Mouse (Mus musculus): ENCODE data around the gene Cxcl14. TPM values are rescaled to one million over a fixed set of nuclear protein-coding genes. Genes with fewer than 3 reads are reported as not detected.

The Cxcl14 gene
- polyA plus RNA-seq, 1 experiment: 31.8 TPM

DNA sequence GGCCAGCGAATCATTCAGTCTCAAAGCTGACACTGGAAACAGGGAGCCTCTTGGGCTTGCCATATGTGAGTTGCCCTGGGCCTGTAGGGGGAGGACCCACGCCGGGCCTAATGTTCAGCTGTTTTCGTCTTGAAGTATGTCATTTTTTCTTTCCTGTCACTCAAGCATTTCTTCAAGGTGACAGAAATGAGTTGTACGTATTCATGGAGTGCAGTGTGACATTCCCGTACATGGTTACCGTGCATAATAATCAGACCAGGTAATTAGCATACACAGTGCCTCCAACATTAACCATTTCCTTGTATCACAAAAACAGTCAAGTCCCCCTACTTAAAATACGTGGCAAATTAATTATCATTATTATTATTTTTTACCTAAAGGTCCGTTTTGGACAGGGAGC, 9.3 kb downstream of the Cxcl14 start:
- H3K4me1 ChIP-seq (ENCODE audit: control insufficient read depth, insufficient read depth, low read length): no peaks in the 10 kb centered on the region
- no peak for TF ChIP-seq CTCF (IDR thresholded peaks at IDR 0.05; ENCODE audit: control insufficient read depth, insufficient read depth, low read length)
- TF ChIP-seq POLR2A (IDR thresholded peaks at IDR 0.05; ENCODE audit: borderline replicate concordance, control insufficient read depth, low read depth, low read length): no peak
- H3K27ac ChIP-seq (ENCODE audit: control insufficient read depth, insufficient read depth, low read depth, low read length, poor library complexity): no peak overlapping the region
- WGBS: 77% methylated on average over 9 of the region's 9 CpGs
- no peak overlapping the region for H3K4me3 ChIP-seq (replicated peaks; ENCODE audit: control insufficient read depth, low read depth, low read length)

DNA sequence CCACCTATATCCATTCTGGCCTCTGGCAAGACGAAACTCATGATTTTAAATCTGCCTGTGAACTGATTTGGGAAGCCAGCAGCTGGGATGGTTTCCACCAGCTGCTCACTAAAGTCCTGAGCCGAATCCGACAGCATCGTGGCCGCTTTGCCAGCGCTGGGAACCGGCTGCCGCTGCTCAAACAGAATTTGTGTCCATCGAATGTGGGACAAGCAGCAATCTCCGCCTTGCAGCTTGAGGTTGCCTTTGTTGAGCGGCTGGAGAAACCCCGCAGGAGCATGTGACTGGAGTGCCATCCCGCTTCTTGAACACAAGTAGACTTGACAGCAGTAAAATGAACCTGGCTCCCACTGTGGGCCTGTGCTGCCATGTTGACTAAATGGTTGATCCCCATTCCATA, 13.0 kb downstream of the Cxcl14 start:
- no peak overlapping the region for H3K4me3 ChIP-seq (replicated peaks; ENCODE audit: control insufficient read depth, low read depth, low read length)
- WGBS: 87% methylated on average over 13 of the region's 13 CpGs
- H3K4me1 ChIP-seq (ENCODE audit: control insufficient read depth, insufficient read depth, low read length): no peaks in the 10 kb centered on the region
- TF ChIP-seq POLR2A (IDR thresholded peaks at IDR 0.05; ENCODE audit: borderline replicate concordance, control insufficient read depth, low read depth, low read length) (no peak), CTCF (IDR thresholded peaks at IDR 0.05; ENCODE audit: control insufficient read depth, insufficient read depth, low read length) (no peak)
- H3K27ac ChIP-seq (ENCODE audit: control insufficient read depth, insufficient read depth, low read depth, low read length, poor library complexity): no peak overlapping the region

DNA sequence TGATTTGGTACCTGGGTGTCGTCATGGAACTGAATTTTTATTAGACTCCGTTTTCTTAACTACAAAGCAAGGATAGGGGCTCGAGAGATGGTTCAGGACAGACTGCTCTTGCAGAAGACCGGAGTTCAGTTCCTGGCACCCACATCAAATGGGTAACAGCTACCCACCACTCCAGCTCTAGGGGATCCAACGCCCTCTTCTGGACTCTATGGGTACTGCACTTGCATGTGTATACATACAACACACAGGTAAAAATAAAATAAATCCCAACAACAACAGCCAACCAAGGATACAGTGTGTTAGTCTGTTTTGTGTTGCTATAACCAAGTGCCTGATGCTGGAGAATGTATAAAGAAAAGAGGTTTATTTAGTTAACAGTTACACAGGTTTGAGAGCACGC, 16.0 kb downstream of the Cxcl14 start:
- WGBS: 74% methylated on average over 6 of the region's 6 CpGs
- no peak overlapping the region for H3K4me3 ChIP-seq (replicated peaks; ENCODE audit: control insufficient read depth, low read depth, low read length)
- TF ChIP-seq POLR2A (IDR thresholded peaks at IDR 0.05; ENCODE audit: borderline replicate concordance, control insufficient read depth, low read depth, low read length) (no peak), CTCF (IDR thresholded peaks at IDR 0.05; ENCODE audit: control insufficient read depth, insufficient read depth, low read length) (no peak)

DNA sequence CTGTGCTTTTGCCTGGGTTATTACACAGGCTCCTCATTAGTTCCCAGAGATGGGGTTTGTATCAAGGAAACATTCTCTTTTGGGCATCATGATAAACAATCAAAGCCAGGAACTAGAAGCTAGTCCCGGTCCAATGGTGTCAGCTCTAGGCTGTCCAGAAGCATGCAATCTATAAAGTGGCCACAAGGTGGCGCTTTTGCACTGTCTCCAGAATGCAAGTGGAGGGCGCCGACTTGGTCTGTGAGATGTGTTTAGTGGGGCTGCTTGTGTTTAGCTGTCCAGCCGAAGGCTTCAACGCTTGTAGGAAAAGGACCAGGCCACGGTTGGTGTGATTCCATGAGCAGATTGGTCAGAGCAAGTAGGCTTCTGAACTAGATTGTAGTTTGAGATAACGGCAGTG, 16.9 kb downstream of the Cxcl14 start:
- WGBS: 16% methylated on average over 8 of the region's 8 CpGs
- H3K4me1 ChIP-seq (ENCODE audit: control insufficient read depth, insufficient read depth, low read length): no peaks in the 10 kb centered on the region
- H3K4me3 ChIP-seq (replicated peaks; ENCODE audit: control insufficient read depth, low read depth, low read length): no peak overlapping the region

More for the DNA sequence above, 16.0 kb downstream of the Cxcl14 start:
- H3K4me1 ChIP-seq (ENCODE audit: control insufficient read depth, insufficient read depth, low read length): no peaks in the 10 kb centered on the region
- no peak overlapping the region for H3K27ac ChIP-seq (ENCODE audit: control insufficient read depth, insufficient read depth, low read depth, low read length, poor library complexity)

DNA sequence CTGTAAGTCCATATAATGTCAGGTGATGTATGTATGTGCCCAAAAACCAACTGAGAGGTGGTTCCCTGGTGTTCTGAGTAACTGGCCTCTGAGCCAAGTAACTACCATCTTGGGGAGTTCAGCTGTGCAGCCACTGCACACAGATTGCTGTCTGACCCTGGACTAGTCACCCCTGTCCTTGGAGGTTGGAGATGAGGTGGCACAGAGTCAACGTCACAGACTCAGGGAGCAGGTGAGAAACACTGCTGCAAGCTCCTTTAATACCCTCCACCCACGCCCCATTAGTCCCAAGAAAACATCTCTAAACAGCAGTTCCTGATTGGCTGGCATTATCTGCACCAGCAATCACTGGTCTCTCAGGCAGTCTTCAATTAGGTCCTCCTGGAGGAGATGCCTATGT, 21.2 kb downstream of the Cxcl14 start:
- no peak for TF ChIP-seq POLR2A (IDR thresholded peaks at IDR 0.05; ENCODE audit: borderline replicate concordance, control insufficient read depth, low read depth, low read length)
- Histone ChIP-seq H3K4me1 (ENCODE audit: control insufficient read depth, insufficient read depth, low read length) (no peaks in the 10 kb centered on the region), H3K27ac (ENCODE audit: control insufficient read depth, insufficient read depth, low read depth, low read length, poor library complexity) (no peak overlapping the region), H3K4me3 (replicated peaks; ENCODE audit: control insufficient read depth, low read depth, low read length) (no peak overlapping the region)
- 47% methylated on average over 2 of the region's 2 CpGs for WGBS

More for the DNA sequence above, 16.9 kb downstream of the Cxcl14 start:
- H3K27ac ChIP-seq (ENCODE audit: control insufficient read depth, insufficient read depth, low read depth, low read length, poor library complexity): no peak overlapping the region
- TF ChIP-seq CTCF (IDR thresholded peaks at IDR 0.05; ENCODE audit: control insufficient read depth, insufficient read depth, low read length): peak; percentile 68
- TF ChIP-seq POLR2A (IDR thresholded peaks at IDR 0.05; ENCODE audit: borderline replicate concordance, control insufficient read depth, low read depth, low read length): no peak

DNA sequence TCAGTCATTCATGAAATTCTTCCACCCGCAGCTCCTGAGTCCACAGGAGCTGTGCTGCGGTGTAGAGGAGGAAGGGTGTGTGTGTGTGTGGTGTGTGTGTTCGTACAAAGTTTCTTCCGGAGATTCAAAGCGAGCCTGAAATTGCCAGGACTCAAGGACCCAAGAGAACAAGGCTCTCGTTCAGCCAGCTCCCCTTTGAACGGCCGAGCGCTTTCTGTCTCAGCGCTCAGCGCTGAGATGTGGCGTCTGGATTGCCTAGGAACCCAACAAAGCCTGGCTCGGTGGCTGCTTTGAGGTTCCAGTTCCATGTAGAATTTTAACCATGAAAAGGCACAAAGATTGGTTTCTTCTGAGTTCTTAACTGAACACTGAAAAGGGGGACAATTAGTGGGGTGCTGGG, 26.2 kb downstream of the Cxcl14 start:
- TF ChIP-seq POLR2A (IDR thresholded peaks at IDR 0.05; ENCODE audit: borderline replicate concordance, control insufficient read depth, low read depth, low read length) (no peak), CTCF (IDR thresholded peaks at IDR 0.05; ENCODE audit: control insufficient read depth, insufficient read depth, low read length) (no peak)
- Histone ChIP-seq H3K27ac (ENCODE audit: control insufficient read depth, insufficient read depth, low read depth, low read length, poor library complexity) (no peak overlapping the region), H3K4me1 (ENCODE audit: control insufficient read depth, insufficient read depth, low read length) (no peaks in the 10 kb centered on the region), H3K4me3 (replicated peaks; ENCODE audit: control insufficient read depth, low read depth, low read length) (no peak overlapping the region)
- WGBS: 62% methylated on average over 13 of the region's 13 CpGs

DNA sequence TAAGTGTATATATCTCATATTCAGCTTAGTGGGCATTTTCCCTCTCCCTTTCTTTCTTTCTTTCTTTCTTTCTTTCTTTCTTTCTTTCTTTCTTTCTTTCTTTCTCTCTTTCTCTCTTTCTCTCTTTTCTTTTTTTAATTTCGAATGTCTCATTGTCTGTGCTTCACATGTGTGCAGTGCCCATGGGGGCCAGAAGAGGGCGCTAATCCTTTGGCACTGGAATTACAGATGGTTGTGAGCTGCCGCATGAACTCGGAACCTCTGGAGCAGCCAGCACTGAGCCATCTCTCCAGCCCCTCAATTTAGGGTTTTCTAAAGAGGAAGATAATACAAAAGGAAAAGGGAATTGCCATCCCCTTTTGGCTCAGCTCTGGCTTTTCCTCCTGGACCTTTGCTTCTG, 29.0 kb downstream of the Cxcl14 start:
- H3K4me3 ChIP-seq (replicated peaks; ENCODE audit: control insufficient read depth, low read depth, low read length): no peak overlapping the region
- no peak for TF ChIP-seq POLR2A (IDR thresholded peaks at IDR 0.05; ENCODE audit: borderline replicate concordance, control insufficient read depth, low read depth, low read length)
- TF ChIP-seq CTCF (IDR thresholded peaks at IDR 0.05; ENCODE audit: control insufficient read depth, insufficient read depth, low read length): peak; percentile 37; the same call in 1 of the 2 replicates
- 65% methylated on average over 4 of the region's 4 CpGs for WGBS
- H3K27ac ChIP-seq (ENCODE audit: control insufficient read depth, insufficient read depth, low read depth, low read length, poor library complexity): no peak overlapping the region
- H3K4me1 ChIP-seq (ENCODE audit: control insufficient read depth, insufficient read depth, low read length): no peaks in the 10 kb centered on the region

DNA sequence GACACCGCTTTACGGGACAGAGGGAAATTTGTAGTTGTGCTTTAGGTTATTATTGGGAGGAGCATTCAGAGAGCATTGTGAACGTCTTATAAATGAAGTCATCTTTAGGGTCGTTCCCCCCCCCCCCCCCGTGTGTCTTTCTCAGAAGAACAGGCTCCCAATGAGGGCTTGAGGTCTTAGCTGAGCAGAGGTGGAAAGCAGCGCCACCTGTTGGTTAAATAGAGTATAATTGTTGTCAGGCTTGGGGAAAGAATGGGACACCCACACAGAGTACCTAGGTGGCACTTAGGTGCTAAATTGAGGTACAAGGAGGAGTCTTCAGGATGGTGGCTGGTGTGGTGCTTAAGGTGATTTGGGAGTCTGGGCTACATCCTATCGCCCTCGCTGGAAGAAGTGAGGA, 29.9 kb downstream of the Cxcl14 start:
- Histone ChIP-seq H3K4me1 (ENCODE audit: control insufficient read depth, insufficient read depth, low read length) (no peaks in the 10 kb centered on the region), H3K4me3 (replicated peaks; ENCODE audit: control insufficient read depth, low read depth, low read length) (no peak overlapping the region), H3K27ac (ENCODE audit: control insufficient read depth, insufficient read depth, low read depth, low read length, poor library complexity) (no peak overlapping the region)
- no peak for TF ChIP-seq POLR2A (IDR thresholded peaks at IDR 0.05; ENCODE audit: borderline replicate concordance, control insufficient read depth, low read depth, low read length)
- peak; percentile 27; the same call in 1 of the 2 replicates for TF ChIP-seq CTCF (IDR thresholded peaks at IDR 0.05; ENCODE audit: control insufficient read depth, insufficient read depth, low read length)
- 32% methylated on average over 8 of the region's 8 CpGs for WGBS

DNA sequence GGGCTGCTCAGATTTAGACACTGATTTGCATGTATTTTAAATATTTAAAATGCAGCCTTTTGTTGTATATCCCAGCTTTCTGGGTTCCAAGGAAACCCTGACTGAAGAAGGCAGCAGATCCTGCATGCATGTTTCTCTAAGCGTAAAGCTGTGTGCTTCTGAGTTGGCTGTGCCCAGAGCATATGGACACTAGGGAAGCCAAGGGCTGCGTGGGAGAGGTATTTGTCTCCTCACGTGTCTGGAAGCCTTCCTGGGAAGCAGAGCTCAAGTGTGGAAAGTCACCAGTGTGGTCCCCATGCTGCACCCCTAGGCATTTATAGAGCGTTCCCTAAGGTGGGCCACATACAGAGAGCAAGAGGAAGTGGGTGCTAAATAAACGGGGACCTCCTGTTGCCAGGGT, 30.7 kb downstream of the Cxcl14 start:
- TF ChIP-seq CTCF (IDR thresholded peaks at IDR 0.05; ENCODE audit: control insufficient read depth, insufficient read depth, low read length) (no peak), POLR2A (IDR thresholded peaks at IDR 0.05; ENCODE audit: borderline replicate concordance, control insufficient read depth, low read depth, low read length) (no peak)
- no peak overlapping the region for H3K4me3 ChIP-seq (replicated peaks; ENCODE audit: control insufficient read depth, low read depth, low read length)
- no peaks in the 10 kb centered on the region for H3K4me1 ChIP-seq (ENCODE audit: control insufficient read depth, insufficient read depth, low read length)
- H3K27ac ChIP-seq (ENCODE audit: control insufficient read depth, insufficient read depth, low read depth, low read length, poor library complexity): no peak overlapping the region
- WGBS: 41% methylated on average over 5 of the region's 5 CpGs
